Mouse (Mus musculus): Measurements from ENCODE around the gene Nedd9.

DNA sequence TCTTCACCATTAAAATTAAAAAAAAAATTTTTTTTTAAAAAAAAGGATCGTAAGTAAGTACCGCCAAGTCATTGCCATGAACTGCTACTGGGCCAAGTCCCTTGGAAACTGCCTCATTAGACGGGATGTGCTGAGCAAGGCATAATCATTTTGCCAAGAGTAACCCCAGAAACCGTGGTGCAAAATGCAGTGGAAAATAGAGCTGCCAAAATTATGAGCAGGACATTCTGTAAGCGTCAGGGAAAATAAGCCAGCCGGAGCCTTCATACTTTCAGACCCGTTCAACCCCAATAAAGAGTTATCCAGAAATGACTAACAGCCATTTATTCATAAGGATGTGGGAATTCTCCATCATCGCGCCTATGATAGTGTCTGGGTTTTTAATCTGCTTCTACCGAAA, 129.2 kb downstream of the Nedd9 start:
- TF ChIP-seq GATA1 (IDR thresholded peaks at IDR 0.05; ENCODE audit: borderline replicate concordance, low read length) (no peak), FLI1 (IDR thresholded peaks at IDR 0.05; ENCODE audit: low read length) (no peak)

All from megakaryocyte, embryonic 14.5 days (primary cell).